Mouse (Mus musculus): ENCODE results near the gene Gstt2.

- TF ChIP-seq CTCF (IDR thresholded peaks at IDR 0.05; ENCODE audit: control insufficient read depth, insufficient read depth, insufficient read length) (no peak), MYOD1 (IDR thresholded peaks at IDR 0.05; ENCODE audit: control insufficient read depth, insufficient read length, low read depth) (no peak), MAX (IDR thresholded peaks at IDR 0.05) (no peak), MYOG (IDR thresholded peaks at IDR 0.05; ENCODE audit: control insufficient read depth, extremely low read depth, insufficient read length) (no peak), USF1 (IDR thresholded peaks at IDR 0.05; ENCODE audit: low read depth) (no peak), CEBPB (IDR thresholded peaks at IDR 0.05; ENCODE audit: low read depth) (no peak), FOSL1 (IDR thresholded peaks at IDR 0.05; ENCODE audit: insufficient read depth, low read length, poor library complexity, severe bottlenecking) (no peak)
These were observed 13.9 kb upstream of the Gstt2 start for GRCm38 (mm10) chr10:75851076-75851475.
